Mouse (Mus musculus) left cerebral cortex, postnatal 25 days (tissue): ENCODE results near the gene Pitpnm3. TPM values are rescaled to one million over a fixed set of nuclear protein-coding genes. Genes with fewer than 3 reads are reported as not detected.

Experiments
- DNase-seq, 2 experiments: peaks; one replicate each; pipeline ENCODE4 v3.0.0; 2022; ENCODE audit warnings: low spot score in 2 of 2, mixed read lengths in 1 of 2
- intact Hi-C: fragments of 180-260 bp; cut with DNase I; formaldehyde crosslinking; loops from one replicate; pipeline ENCODE4 v1.15.1; 2025
- total RNA-seq, 2 experiments: library from RNA; stranded (reverse); gene quantifications; 2 replicates each; pipeline ENCODE4 v1.2.3; 2021

Gene Pitpnm3
- total RNA-seq, 2 experiments from 2014 or later, result 72.4 to 78.6 TPM

DNA sequence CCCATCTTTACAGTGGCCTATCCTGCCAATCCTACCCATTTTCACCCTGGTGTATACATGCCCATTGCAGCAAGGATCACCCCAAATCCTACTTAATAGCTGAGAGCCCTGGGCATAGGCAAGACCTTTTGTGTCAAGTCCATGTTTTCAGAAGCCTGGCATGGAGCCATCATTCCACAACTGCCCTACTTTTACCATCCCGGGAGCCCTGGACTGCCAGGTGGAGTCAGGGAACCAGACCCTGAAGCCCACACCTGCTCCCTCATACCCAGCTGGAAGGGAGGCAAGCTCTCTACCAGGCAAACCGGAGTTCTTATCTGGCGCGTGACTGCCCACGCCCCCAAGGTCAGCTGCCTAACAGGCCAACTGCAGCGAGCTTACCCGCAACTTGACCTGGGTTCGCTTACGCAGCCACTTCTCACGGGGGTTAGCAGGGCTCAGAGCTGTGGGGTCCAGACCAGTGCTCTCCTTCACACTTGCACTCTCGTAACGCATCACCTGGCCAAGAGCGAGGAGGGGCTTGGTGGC, 74.4 kb downstream of the Pitpnm3 start:
- no peak for DNase-seq
- intact Hi-C loops, result no loop called here

DNA sequence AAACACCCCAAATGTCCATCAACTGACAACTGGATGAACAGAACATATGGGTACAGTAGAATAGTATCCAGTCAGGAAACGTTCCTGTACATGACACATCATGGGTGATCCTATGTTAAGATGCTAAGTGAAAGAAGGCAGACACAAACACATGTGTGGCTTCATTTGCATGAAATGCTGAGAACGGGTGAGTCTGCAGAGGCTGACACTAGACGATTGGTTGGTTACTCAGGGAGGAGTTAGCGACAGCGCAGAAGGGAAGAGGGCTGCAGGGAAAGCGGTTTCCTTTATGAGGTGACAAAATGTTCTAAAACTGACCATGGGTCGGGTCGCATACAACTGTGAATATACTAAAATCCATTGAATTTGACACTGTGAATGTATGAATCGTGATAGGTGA, 75.2 kb downstream of the Pitpnm3 start:
- DNase-seq, result no peak
- intact Hi-C loops, result no loop called here

DNA sequence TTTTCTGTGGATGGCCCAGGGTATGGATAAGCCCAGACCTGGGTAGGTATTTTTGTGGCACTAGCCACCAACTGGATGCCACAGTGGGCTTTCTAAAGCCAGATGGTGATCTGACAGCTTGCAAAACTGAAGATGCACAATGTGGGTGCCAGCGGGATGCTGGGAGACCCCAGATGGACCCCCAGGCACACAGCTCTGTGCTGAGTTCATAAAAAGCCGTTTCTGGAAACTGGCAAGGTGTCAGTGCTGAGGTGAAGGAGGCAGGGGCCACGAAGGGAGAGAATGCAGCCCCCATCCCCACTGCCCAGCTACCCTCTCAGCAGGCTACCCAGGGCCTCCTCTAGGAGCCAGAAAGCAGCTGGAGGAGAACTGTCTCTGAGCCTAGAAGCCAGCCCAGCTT, 78.4 kb downstream of the Pitpnm3 start:
- DNase-seq, result no peak
- intact Hi-C loops, result no loop called here

DNA sequence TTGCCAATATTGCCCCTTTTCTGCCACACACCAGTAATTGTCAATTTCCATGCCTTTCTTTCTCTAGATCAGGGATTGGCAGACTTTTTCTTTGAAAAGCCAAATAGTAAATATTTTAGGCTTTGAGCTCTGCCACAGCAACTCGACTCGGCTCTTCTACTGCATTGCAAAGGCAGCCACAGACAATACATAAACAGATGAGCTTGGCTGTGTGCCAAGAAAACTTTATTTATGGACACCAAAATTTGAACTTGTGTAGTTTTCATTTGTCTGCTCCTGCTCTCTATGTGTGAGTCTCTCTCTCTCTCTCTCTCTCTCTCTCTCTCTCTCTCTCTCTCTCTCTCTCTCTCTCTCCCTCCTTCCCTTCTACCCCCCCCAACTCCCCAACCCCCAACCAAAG, 80.4 kb downstream of the Pitpnm3 start:
- DNase-seq, result no peak
- intact Hi-C loops, result no loop called here

DNA sequence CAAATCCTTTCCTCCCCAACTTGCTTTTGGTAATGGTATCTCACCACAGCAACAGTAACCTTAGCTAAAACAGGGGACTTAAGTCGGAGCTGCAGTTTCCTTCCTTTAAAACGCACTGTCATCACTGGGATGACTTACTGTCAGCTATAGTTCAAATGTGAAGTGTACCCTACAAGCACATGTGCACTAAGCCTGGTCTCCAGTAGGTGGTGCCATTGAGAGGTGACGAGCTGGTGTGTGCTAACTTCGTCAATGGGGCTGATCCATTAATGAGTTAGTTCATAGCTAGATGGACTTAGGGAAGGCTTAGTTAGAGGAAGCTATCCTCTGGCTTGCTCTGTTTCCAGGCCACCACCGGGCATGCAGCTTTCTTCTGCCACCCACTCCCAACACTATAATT, 82.9 kb downstream of the Pitpnm3 start:
- intact Hi-C loops, result loop anchor here (1.0 to 2.0 kb wide), 2 partner anchors 93 to 154 kb away; partner anchors contain the start of genes 4933427D14Rik, Gm43951 and Txndc17
- peak; percentile 74 to 81 for DNase-seq

DNA sequence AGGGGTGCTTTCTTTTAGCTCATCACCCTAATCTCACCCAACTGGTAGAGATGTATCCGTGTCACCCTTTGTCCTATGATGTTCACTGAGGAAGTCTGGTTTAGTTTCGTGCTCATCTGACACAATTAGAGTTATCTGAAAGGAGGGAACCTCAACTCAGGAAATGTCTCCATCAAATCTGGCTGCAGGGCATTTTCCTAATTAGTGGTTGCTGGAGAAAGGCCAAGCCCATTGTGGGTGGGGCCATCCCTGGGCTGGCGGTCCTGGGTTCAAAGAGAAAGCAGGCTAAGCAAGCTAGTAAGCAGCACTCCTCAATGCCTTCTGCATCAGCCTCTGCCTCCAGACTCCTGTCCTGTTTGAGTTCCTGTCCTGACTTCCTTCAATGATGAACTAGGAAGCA, 83.4 kb downstream of the Pitpnm3 start:
- no peak for DNase-seq
- intact Hi-C loops, result loop anchor here (1.0 to 2.0 kb wide), 2 partner anchors 93 to 155 kb away; partner anchors contain the start of genes 4933427D14Rik, Gm43951 and Txndc17

DNA sequence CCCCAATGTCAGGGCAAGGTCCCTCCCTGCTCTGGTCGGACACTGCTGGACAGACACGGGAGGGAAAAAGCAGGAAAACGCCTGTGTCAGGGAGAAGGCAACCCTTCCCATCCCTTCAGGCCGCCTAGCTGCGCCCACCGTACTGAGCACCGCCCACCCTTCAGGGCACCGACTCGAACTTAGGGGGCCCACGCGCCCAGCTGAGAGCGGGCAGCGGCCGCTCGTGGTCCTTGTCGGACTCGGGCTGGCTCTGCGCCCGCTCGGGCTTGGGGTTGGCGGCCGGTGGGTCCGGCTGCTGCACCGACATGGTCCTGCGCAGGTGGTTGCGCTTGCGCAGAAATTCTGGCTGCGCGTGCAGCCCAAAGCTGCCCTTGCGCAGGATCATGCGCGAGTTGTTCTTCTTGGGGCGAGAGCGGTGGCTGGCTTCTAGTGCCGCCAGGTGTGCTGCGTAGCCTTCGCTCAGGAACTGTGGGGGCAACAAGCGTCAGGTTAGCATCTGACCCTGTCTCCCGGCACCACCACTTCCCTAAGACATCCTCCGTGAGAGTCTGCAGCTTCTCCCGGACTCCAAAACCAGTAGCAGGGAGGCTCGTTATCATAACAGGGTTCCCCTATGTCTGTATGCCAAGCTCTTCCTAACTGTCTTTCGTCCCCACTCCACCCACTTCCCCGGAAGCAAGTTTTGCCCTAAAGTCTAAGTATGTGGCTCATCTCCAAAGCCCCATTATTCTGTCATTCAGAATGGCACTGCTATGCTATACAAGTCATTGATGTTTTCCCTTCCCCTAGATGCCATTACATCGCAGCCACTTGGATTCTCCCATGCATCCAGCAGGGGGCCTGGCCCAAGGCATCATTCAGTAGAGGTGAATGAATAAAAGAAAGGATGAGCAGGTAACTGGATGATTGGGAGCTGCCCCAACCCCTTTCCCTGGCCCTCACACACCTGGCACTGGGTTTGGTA, 84.4 kb downstream of the Pitpnm3 start:
- intact Hi-C loops, result loop anchor here (2.0 kb wide), 1 partner anchor 86 kb away; no protein-coding TSS in a partner anchor
- peak; percentile 66 to 76 for DNase-seq

DNA sequence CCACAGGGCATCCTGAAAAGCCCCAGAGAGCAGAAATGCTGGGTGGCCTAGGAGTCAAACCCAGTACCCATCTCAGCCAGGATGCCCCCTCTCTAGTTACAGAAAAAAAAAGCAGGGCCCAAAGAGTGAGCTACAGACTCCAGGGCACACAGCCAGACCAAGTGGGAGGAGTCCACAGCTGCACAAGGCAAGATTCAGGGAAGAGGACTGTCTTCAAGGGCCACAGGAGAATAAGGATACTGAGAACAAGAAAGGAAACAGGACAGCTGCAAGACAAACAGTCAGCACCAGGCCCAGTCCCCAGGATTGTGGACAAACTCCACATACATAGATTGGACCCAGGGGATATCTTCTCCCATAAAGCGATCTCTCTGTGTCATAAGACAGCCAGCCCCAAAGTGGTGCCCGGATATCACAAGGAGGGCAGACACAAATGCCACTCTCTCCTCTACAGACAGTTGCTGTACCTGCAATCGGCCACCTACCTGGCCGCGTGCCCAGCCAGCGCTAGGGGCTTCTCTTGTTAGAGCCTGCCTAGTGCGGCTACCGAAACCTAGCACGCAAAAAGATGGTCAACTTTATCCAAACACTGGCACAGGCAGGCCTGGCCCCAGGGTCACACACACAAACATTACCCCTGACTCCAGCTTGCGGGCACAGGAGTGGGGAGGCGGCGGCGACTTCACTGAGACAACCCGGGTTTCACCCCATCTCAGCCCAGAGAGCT, 85.2 kb downstream of the Pitpnm3 start:
- intact Hi-C loops, result loop anchor here (2.0 kb wide), 1 partner anchor 86 kb away; no protein-coding TSS in a partner anchor
- DNase-seq, result no peak

DNA sequence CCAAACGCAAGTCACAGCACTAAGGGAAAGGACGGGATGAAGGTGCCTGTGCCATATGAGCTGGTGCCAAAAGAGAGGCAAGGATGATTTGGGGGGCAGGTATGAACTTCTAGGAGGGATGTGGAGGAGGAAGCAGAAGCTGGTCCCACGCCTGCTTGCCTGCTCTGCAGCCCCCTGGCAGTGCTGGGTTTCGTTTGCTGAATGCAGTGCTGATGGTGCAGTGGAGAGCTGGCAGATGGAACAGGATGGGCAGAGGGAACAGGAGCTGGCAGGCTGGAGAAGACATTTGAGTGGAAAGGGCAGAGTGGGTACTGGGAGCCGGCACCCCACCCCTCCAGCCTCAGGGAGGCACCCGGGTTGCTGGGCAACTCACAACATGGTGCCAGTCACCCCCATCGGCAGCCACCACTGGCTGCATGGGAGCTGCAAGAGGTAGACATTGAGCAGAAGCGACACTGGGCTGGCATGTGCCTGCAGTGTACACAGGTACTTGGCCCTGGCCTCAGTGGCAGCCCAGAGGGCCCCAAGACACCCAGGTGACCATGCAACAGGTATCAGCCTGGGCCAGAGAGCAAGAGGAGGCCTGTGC, 86.3 kb downstream of the Pitpnm3 start:
- no peak for DNase-seq
- intact Hi-C loops, result no loop called here

DNA sequence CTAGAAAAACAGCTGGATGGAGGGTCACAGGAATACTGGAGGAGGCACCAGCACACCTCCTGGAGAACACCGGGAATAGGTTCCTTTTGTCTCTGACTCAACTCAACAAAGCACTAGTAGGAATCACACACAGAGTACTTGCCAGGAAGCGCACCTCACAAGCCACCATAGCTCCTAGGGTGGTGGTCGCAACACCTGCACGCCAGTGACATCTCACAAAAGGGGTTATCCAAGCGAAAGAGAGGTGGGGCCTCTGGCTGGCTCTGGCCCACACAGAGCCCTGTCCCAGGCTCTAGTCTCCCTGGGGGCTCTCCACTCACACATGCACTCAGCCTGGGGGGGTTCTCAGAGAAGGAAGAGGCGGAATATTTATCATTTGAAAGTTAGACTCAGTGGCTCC, 86.8 kb downstream of the Pitpnm3 start:
- intact Hi-C loops, result no loop called here
- DNase-seq, result no peak

DNA sequence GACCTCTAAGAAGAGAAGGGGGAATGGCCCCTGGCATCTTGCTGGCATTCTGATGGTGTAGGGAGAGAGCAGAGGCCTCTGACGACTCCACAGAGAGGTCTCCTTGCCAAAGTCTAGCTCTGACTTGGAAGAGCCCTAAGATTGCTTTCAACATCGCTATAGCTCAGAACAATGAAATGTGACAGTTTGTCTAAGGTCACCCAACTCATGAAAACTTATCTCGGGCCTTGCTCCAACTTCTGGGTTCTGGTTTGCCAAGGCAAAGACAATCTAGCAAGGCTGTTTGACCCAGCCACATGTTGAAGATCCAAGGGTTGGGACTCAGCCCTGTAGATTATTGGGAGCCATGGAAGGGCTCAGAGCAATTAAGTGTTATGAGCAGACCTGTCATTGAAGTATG, 91.3 kb downstream of the Pitpnm3 start:
- DNase-seq, result no peak
- intact Hi-C loops, result no loop called here

DNA sequence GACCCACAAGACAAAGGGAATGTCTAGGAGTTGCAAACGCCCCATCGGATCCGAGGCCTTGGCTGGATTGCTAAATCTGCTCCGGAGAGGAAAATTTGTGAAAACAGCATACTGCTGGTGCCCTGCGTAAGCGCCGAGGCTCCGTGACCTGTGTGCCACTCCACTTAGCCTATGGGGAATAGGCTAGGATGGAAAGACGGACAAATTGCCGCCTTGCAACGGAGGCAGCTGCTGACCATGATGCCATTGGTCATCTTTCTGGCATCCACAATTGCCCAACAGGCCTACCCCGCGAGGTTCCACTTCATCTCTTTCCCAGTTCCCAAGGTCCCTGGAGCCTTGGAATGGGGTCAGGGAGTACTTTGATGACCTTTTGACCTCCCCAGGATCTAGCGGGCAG, 92.9 kb downstream of the Pitpnm3 start:
- intact Hi-C loops, result no loop called here
- DNase-seq, result no peak

DNA sequence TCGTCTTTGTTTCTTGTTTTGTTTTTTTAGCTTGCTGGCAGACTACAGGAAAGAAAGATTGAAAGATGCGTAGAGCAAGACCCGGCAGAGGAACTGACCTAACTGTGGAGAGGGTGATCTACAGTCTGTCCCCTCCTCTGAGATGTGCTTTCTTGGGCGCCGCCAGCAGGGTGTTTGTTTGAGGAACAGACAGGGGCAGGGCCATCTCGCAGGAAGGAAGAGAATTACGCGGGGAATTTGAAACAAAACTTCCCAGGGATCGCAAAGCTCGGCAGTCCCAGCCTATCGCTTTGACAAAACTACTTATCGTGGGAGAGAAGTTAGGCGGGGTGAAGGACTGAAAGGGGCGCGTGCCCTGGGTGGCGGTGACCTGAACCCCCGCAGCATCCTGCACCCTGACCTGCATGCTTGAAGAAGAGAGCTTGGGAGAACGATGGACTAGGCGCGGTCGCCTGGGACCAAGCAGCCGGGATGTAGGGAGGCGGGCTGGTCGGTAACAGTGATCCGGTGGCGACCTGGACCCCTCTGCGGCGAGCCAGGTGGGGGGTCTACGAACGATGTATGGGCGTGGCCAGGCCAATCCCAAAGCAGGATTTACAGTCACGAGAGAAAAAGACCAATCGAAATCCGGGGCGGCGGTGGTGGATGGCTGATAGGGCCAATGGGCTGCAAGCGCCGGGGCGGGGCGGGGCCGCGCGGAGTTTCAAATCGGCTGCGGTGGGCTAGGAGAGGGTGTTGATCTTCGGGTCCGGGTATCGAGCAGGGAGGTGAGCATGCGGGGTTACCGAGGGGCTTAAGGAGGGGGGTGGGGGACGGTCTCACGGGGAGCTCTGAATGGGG, 93.6 kb downstream of the Pitpnm3 start, which contains the start of gene Pimreg:
TSS of gene Pimreg (plus strand) at position 265 of the 840 bp plus-strand sequence.
- intact Hi-C loops, result no loop called here

DNA sequence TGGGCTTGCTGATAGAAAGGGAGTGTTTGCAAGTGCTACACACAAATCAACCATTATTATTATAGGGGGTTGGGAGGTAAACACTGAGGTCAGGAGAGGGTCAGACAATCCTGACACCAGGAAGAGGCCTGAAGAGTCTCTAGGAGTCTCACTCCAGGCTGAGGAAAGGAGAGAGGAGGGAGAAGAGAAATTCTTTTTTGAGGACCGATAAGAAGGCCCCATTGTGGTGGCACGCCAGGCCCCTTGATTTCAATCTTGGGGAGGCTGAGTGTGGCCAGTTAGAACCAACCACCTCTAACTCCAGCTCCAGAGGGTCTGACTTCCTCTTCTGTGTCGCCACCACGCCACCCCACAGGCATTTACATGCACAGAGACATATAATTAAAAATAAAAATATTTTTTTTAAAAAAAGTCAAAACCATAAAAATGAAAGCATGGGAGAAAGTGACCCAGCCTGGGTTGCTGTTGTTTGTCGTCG, 94.2 kb downstream of the Pitpnm3 start:
- intact Hi-C loops, result no loop called here
- DNase-seq, result no peak

More for the DNA sequence above, 93.6 kb downstream of the Pitpnm3 start, which contains the start of gene Pimreg:
- peak; percentile 82 to 87 for DNase-seq

DNA sequence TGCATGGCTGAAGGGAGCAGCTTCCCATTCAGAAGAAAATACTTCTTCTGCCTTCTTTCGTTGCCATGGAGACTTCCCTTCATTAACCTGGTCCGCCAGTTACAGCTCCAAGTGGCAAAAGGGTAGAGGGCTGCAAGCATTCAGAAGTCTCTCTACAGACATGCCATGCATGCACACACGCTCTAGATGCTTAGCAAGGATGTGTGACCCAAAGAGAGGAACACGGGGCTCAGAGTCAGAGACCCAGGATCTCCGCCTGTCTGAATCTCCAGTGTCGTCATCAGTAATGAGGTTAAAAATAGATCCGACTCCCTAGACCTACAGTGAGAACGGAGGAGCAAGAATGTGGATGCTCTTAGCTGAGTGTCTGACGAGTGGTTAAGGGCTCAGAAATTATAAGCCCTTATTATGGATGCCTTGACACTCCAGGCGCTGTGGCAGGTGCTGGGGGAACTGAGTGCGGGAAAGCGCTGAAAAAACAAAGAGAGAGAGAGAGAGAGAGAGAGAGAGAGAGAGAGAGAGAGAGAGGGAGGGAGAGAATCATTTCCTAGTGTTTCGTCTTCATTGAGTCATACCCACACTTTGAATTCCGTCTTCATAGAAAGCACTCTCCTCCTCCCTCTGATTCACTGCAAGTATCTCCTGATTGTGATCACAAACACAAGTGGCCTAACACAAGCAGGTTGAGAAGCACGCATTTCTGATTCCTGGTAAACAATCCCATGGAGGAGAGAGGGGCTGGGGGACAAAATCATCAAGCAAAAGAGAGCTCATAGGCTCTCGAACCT, 95.8 kb downstream of the Pitpnm3 start:
- intact Hi-C loops, result loop anchor here (2.0 kb wide), 1 partner anchor 695 kb away; no protein-coding TSS in a partner anchor
- peak in 1 of 2 experiments; percentile 44 for DNase-seq

DNA sequence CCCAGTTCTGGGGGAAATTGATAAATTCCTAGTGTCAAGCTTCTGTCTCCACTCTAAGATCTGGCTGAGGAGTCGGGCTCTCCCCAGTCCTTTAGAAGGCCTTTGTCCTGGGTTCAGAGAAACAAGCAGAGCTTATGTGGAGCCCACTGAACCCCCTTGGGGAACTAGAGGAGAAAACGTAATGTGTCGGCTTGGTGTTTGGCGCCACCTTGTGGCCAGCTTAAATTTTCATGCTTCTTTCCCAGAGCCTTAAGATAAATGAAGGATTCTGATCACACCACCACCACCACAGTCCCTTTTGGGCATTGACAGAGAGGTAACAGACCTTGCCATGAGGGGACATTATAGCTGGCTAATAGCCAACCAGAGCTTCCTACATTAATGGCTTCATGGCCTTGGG, 97.6 kb downstream of the Pitpnm3 start:
- intact Hi-C loops, result loop anchor here (2.0 kb wide), 1 partner anchor 693 kb away; no protein-coding TSS in a partner anchor
- peak; percentile 82 for DNase-seq

DNA sequence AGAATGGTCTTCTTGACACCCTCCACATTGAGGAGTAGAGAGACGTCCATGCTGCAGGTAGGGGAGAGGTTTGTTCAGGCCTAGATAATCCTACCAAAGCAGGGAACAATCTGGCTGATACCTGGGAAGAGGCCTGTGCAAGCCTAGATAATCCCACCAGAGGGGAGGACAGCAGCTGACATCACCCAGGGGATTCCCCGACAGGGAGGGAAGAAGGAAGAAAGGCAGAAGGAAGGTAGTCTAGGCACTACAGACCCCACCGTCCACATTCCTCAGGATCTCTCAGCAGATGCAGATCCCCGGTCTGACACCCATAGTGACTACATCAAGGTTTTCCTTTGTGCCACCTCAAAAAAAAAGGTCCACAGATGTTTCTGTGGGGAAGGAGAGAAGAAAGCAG, 98.2 kb downstream of the Pitpnm3 start, which contains the start of gene Aipl1:
TSS of gene Aipl1 (minus strand) at position 101 of the 400 bp plus-strand sequence.
- intact Hi-C loops, result no loop called here
- DNase-seq, result no peak

DNA sequence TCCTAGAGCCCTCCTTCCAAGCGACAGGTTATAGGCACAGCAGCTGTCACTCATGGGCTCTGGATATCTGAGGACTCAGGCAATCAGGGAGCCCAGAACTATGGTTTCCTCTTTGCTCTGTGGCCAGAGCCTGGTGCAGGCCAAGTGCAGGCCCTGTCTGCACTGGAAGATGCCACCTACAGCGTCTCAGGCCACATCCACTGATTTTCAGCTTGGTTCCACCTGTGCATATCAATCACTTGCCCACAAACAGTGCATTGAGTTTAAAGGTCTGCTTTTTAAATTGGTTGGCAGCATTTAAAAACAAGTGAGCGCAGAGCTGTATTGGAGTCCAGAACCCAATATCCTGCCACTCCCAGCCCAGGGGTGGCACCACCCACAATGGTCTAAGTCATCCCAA, 103.0 kb downstream of the Pitpnm3 start:
- no peak for DNase-seq
- intact Hi-C loops, result no loop called here
